Mouse (Mus musculus) liver, embryonic 11.5 days (tissue): ENCODE measurements around the gene Ahnak2. TPM values are rescaled to one million over a fixed set of nuclear protein-coding genes. Genes with fewer than 3 reads are reported as not detected.
"Not testable (repeated sequence)": the region's sequence is repeated elsewhere in the genome, so short reads cannot be mapped to it uniquely, and the experiment has no call there.

ENCODE experiments used
- ATAC-seq: fragments of 200-750 bp; cut with Nextera tagmentation; replicated peaks from 2 replicates; pipeline ENCODE4 v1.8.0; 2017; ENCODE audit warnings: moderate number of reproducible peaks, mild to moderate bottlenecking, moderate TSS enrichment, moderate library complexity; ENCODE audit not compliant: low FRiP score
- DNase-seq: peaks from one replicate; pipeline ENCODE4 v3.0.0-alpha.2; 2017; ENCODE audit warnings: low spot score
- H3K27ac ChIP-seq: fragments of 300-500 bp; sonication (generic); 2 replicates; pipeline ENCODE4 v1.5.1; 2014; ENCODE audit warnings: mild to moderate bottlenecking, low read depth, low read length, control low read depth
- H3K27me3 ChIP-seq: fragments of 300-500 bp; sonication (generic); replicated peaks from 2 replicates; pipeline ENCODE4 v1.6.1; 2014; ENCODE audit warnings: low read length, mixed read lengths; ENCODE audit not compliant: control insufficient read depth, insufficient read depth
- H3K36me3 ChIP-seq: fragments of 300-500 bp; sonication (generic); 2 replicates; pipeline ENCODE4 v1.6.1; 2014; ENCODE audit warnings: mild to moderate bottlenecking, low read length, moderate library complexity, mixed read lengths; ENCODE audit not compliant: control insufficient read depth, insufficient read depth
- H3K4me1 ChIP-seq: fragments of 300-500 bp; sonication (generic); replicated peaks from 2 replicates; pipeline ENCODE4 v1.6.1; 2014; ENCODE audit warnings: low read length, mixed read lengths; ENCODE audit not compliant: control insufficient read depth, insufficient read depth
- H3K4me2 ChIP-seq: fragments of 300-500 bp; sonication (generic); 2 replicates; pipeline ENCODE4 v1.6.1; 2014; ENCODE audit warnings: mild to moderate bottlenecking, control low read depth, moderate library complexity
- H3K4me3 ChIP-seq: fragments of 300-500 bp; sonication (generic); 2 replicates; pipeline ENCODE4 v1.5.1; 2014; ENCODE audit warnings: low read depth, low read length, control low read depth
- H3K9ac ChIP-seq: fragments of 300-500 bp; sonication (generic); 2 replicates; pipeline ENCODE4 v1.6.1; 2014; ENCODE audit warnings: low read depth, low read length, control low read depth
- H3K9me3 ChIP-seq: fragments of 300-500 bp; sonication (generic); 2 replicates; pipeline ENCODE4 v1.6.1; 2016; ENCODE audit warnings: low read length, inconsistent platforms, mixed read lengths; ENCODE audit not compliant: control insufficient read depth
- WGBS: fragments of 180-500 bp; shearing (Covaris S2); extraction: QIAGEN DNeasy Blood & Tissue Kit; methylation state at CpG from one replicate; pipeline ENCODE4 v1.1.7; 2014; 5-methylcytosine and 5-hydroxymethylcytosine counted together
- polyA plus RNA-seq: library from polyadenylated mRNA; unstranded; fragments of >200 nt; fragmentation: Nextera tagmentation; extraction: Ambion mirVana; gene quantifications from 2 replicates; pipeline ENCODE4 v1.2.1, GENCODE M21; 2014

The Ahnak2 gene
- polyA plus RNA-seq, 1 experiment from 2014 or later = 0.34 TPM

- H3K4me1 ChIP-seq = peaks cover 63% of the 10 kb centered on the region
- H3K4me2 ChIP-seq = peak overlapping the region; percentile 95; the same call in 1 of the 2 replicates
- H3K27me3 ChIP-seq = no peaks in the 10 kb centered on the region
- DNase-seq (no peak), ATAC-seq (no peak)
- peaks cover 17% of the 10 kb centered on the region for H3K36me3 ChIP-seq
- 85% methylated on average over 5 of the region's 5 CpGs for WGBS
- no peak overlapping the region for H3K9ac ChIP-seq
- no peak overlapping the region for H3K27ac ChIP-seq
- no peaks in the 10 kb centered on the region for H3K9me3 ChIP-seq
- peak overlapping the region; percentile 9; the same call in 1 of the 2 replicates for H3K4me3 ChIP-seq
These were observed 23.4 kb upstream of the Ahnak2 start for GRCm38 (mm10) chr12:112825901-112826300.

GRCm38 (mm10) chr12:112823221-112823620, 20.8 kb upstream of the Ahnak2 start:
- H3K9ac ChIP-seq = no peak overlapping the region
- WGBS = 50% methylated on average over 4 of the region's 4 CpGs
- no peaks in the 10 kb centered on the region for H3K9me3 ChIP-seq
- no peak overlapping the region for H3K27ac ChIP-seq
- H3K4me3 ChIP-seq = no peak overlapping the region
- no peak for ATAC-seq
- peaks cover 33% of the 10 kb centered on the region for H3K36me3 ChIP-seq
- peaks cover 56% of the 10 kb centered on the region for H3K4me1 ChIP-seq
- DNase-seq = no peak
- peak overlapping the region; percentile 2 for H3K4me2 ChIP-seq
- no peaks in the 10 kb centered on the region for H3K27me3 ChIP-seq

DNA sequence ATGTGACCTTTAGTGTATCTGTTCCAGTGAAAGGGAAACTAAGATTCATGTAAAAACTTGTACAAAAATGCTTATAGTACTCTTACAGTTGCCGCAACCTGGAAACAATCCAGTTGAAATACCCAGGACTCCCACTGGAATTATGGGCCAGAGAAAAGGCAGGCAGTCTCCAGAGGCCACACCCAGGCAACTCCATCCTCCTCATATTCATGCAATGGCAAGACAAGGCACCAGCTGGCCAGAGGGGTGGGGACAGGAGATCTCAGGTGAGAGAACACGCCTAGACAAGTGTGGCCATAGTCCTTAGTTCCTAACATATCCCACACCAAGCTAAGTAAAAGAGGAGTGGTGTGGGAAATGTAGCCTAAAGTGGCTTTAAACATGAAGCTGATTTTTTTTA, 20.2 kb upstream of the Ahnak2 start:
- H3K4me3 ChIP-seq = no peak overlapping the region
- H3K27ac ChIP-seq = no peak overlapping the region
- peaks cover 34% of the 10 kb centered on the region for H3K36me3 ChIP-seq
- no peak for ATAC-seq
- H3K4me1 ChIP-seq = peaks cover 52% of the 10 kb centered on the region
- DNase-seq = no peak
- no peaks in the 10 kb centered on the region for H3K27me3 ChIP-seq
- 77% methylated on average over 2 of the region's 2 CpGs for WGBS
- H3K9ac ChIP-seq = no peak overlapping the region
- H3K4me2 ChIP-seq = peak overlapping the region; percentile 16; the same call in 1 of the 2 replicates
- no peaks in the 10 kb centered on the region for H3K9me3 ChIP-seq

DNA sequence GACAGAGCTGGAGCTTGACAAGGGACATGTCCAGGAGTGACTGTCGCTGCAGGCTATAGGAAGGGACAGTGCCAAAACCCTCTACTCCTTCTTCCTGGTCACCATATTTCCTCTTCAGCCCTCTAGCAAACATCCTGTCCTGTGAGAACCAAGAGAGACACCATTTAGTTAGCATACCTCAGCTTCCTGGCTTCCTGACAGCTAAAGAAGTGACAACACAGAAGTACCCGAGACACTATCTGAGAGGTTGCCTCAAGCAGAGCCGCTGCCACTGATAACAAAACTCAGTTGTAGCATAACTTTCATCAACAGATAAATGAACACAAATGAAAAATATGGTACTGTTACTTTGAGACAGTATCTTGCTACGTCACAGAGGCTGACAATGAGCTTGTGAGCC, 19.5 kb upstream of the Ahnak2 start:
- ATAC-seq (no peak), DNase-seq (no peak)
- no peak overlapping the region for H3K9ac ChIP-seq
- no peaks in the 10 kb centered on the region for H3K27me3 ChIP-seq
- no peak overlapping the region for H3K27ac ChIP-seq
- peaks cover 31% of the 10 kb centered on the region for H3K36me3 ChIP-seq
- no peak overlapping the region; the same call in 1 of the 2 replicates for H3K4me2 ChIP-seq
- peaks cover 45% of the 10 kb centered on the region for H3K4me1 ChIP-seq
- WGBS = 52% methylated on average over 4 of the region's 4 CpGs
- no peak overlapping the region for H3K4me3 ChIP-seq
- no peaks in the 10 kb centered on the region for H3K9me3 ChIP-seq

DNA sequence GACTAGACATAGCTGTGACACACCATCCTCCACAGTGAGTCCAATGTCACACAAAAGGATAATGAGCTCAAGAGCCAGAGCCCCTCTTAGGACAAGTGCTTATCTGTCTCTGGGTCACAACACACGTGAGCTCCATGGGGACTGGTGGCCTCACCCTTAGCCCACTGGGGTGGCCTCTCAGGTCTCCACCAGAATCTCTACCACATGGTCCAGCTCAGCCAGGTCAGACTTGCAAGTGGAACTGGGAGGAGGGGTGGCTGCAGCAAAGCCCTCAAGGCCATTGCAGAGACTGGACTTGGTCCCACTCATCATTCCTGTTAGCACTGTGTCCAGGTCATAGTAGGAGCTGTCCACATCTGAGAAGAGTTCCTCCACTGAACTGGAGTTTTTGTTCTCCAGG, 18.8 kb upstream of the Ahnak2 start:
- H3K36me3 ChIP-seq = peaks cover 30% of the 10 kb centered on the region
- H3K27me3 ChIP-seq = no peaks in the 10 kb centered on the region
- no peak overlapping the region for H3K9ac ChIP-seq
- no peaks in the 10 kb centered on the region for H3K9me3 ChIP-seq
- no peak overlapping the region for H3K4me3 ChIP-seq
- DNase-seq (no peak), ATAC-seq (peak; percentile 42)
- no peak overlapping the region for H3K27ac ChIP-seq
- 23% methylated on average over 1 of the region's 1 CpGs for WGBS
- peaks cover 38% of the 10 kb centered on the region for H3K4me1 ChIP-seq
- H3K4me2 ChIP-seq = no peak overlapping the region

- no peak overlapping the region for H3K27ac ChIP-seq
- H3K27me3 ChIP-seq = no peaks in the 10 kb centered on the region
- peaks cover 35% of the 10 kb centered on the region for H3K4me1 ChIP-seq
- H3K9me3 ChIP-seq = no peaks in the 10 kb centered on the region
- 88% methylated on average over 12 of the region's 12 CpGs for WGBS
- no peak overlapping the region for H3K4me2 ChIP-seq
- no peak for ATAC-seq
- H3K4me3 ChIP-seq = no peak overlapping the region
- no peak for DNase-seq
- peaks cover 30% of the 10 kb centered on the region for H3K36me3 ChIP-seq
- H3K9ac ChIP-seq = no peak overlapping the region
These were observed 18.0 kb upstream of the Ahnak2 start for GRCm38 (mm10) chr12:112820401-112820999.

- H3K9ac ChIP-seq = no peak overlapping the region
- 87% methylated on average over 8 of the region's 8 CpGs for WGBS
- H3K27ac ChIP-seq = no peak overlapping the region
- peaks cover 28% of the 10 kb centered on the region for H3K36me3 ChIP-seq
- no peak overlapping the region for H3K4me2 ChIP-seq
- peaks cover 26% of the 10 kb centered on the region for H3K4me1 ChIP-seq
- ATAC-seq = no peak
- no peak overlapping the region for H3K4me3 ChIP-seq
- H3K9me3 ChIP-seq = no peaks in the 10 kb centered on the region
- no peaks in the 10 kb centered on the region for H3K27me3 ChIP-seq
- DNase-seq = no peak
These were observed 16.7 kb upstream of the Ahnak2 start for GRCm38 (mm10) chr12:112819057-112819662.

DNA sequence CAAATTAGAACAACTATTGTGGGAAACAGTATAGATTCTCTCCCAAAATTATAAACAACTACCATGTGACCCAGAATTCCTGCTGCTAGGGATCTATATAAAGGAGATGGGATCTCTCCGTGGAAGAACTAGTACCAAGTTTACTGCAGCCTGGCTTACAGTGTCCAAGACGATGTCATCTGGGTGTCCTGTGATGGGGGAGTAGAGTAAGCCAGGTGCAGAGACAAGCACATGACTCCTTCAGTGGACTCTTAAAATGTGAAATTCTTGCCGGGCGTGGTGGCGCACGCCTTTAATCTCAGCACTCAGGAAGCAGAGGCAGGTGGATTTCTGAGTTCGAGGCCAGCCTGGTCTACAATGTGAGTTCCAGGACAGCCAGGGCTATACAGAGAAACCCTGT, 14.4 kb upstream of the Ahnak2 start:
- H3K4me2 ChIP-seq, H3K4me1 ChIP-seq, ATAC-seq, H3K27ac ChIP-seq, DNase-seq, H3K9ac ChIP-seq, H3K27me3 ChIP-seq, H3K9me3 ChIP-seq, H3K4me3 ChIP-seq: not testable (repeated sequence)
- WGBS = 82% methylated on average over 7 of the region's 7 CpGs
- H3K36me3 ChIP-seq = peaks cover 23% of the 10 kb centered on the region

- Histone ChIP-seq H3K27me3 (no peaks in the 10 kb centered on the region), H3K4me2 (no peak overlapping the region), H3K4me1 (0 out of 2 replicates have a peak, but pooled peaks cover 2% of the 10 kb centered on the region), H3K9ac (no peak overlapping the region), H3K4me3 (no peak overlapping the region), H3K36me3 (peaks cover 19% of the 10 kb centered on the region), H3K27ac (no peak overlapping the region), H3K9me3 (no peaks in the 10 kb centered on the region)
- ATAC-seq (no peak), DNase-seq (no peak)
- 56% methylated on average over 4 of the region's 4 CpGs for WGBS
These were observed 13.8 kb upstream of the Ahnak2 start for GRCm38 (mm10) chr12:112816294-112816693.
